Mouse (Mus musculus) cerebellum, adult 2 months (tissue): ENCODE results near the gene Acsf2.

Source experiments
- CTCF ChIP-seq: fragments of 200-500 bp; IDR thresholded peaks from 2 replicates; pipeline ENCODE4 v1.5.1; 2011; ENCODE audit warnings: low read depth, mild to moderate bottlenecking, control low read depth, low read length, moderate library complexity, borderline replicate concordance; ENCODE audit not compliant: insufficient read depth
- POLR2A ChIP-seq: fragments of 200-500 bp; IDR thresholded peaks from 2 replicates; pipeline ENCODE4 v1.6.1; 2011; ENCODE audit warnings: low read length, control low read depth, borderline replicate concordance; ENCODE audit not compliant: insufficient read depth

GRCm38 (mm10) chr11:94632988-94633387, 31.3 kb upstream of the Acsf2 start:
- TF ChIP-seq POLR2A (no peak), CTCF (no peak)
